Comparison of ENCODE assay signal across 32 mouse cellular contexts in the genomic region with DNA sequence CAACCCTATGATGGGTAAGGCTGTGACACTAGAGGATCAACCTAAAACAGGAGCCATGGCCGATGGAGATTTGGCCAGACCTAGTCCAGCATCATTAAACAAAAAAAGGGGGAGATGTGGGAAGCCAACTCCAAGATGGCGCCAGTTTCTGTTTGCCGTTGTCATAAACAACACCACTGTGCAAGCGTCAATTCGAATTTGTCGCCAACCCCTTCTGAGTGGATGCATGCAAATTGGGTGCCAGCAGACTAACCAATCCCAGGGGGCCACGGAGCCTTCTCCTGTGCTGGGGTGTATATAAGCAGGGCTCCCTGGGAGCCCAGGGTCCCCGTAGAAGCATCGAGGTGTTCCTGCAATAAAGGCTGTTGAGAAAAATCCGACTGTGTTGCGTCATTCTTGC.
"Had no signal": no experiment of that assay in that cellular context is flagged by ENCODE, and none has a peak within 500 bp of the region (broad histone marks: within the 10 kb centered on the region; RNA-seq: fewer than 3 reads in every experiment).

No protein-coding gene starts in this region.

- H3K4me3 ChIP-seq: limb, embryonic 10.5 days; limb, embryonic 12.5 days; limb, embryonic 13.5 days; limb, embryonic 15.5 days; liver, embryonic 12.5 days; liver, embryonic 13.5 days; liver, embryonic 15.5 days; lung, embryonic 15.5 days; megakaryocyte, embryonic 14.5 days; midbrain, embryonic 10.5 days; midbrain, embryonic 12.5 days; midbrain, embryonic 13.5 days; midbrain, embryonic 15.5 days; myocyte; neural tube, embryonic 12.5 days had no signal

- ATAC-seq: liver, embryonic 12.5 days; liver, postnatal 0 days; lung, postnatal 0 days; midbrain, embryonic 13.5 days; midbrain, embryonic 15.5 days; midbrain, embryonic 16.5 days had no signal

- H3K9ac ChIP-seq: limb, embryonic 12.5 days; limb, embryonic 13.5 days; limb, embryonic 15.5 days; liver, embryonic 12.5 days; liver, embryonic 13.5 days; liver, embryonic 14.5 days; liver, embryonic 15.5 days; liver, postnatal 0 days; lung, embryonic 14.5 days; lung, embryonic 15.5 days; midbrain, embryonic 12.5 days; midbrain, embryonic 13.5 days; midbrain, embryonic 15.5 days; neural tube, embryonic 12.5 days had no signal

- DNase-seq: left cerebral cortex, postnatal 4 days; liver; liver, embryonic 13.5 days; liver, postnatal 0 days; lung, adult 18-20 months; lung, adult 2 months; lung, embryonic 14.5 days; lung, postnatal 10 days; lung, postnatal 14 days; lung, postnatal 36 days; lung, postnatal 4 days; midbrain, embryonic 14.5 days had no signal

- H3K27ac ChIP-seq: limb, embryonic 10.5 days; limb, embryonic 12.5 days; limb, embryonic 13.5 days; limb, embryonic 15.5 days; liver, embryonic 12.5 days; liver, embryonic 13.5 days; liver, embryonic 14.5 days; liver, embryonic 15.5 days; lung, embryonic 15.5 days; macrophage; midbrain, embryonic 10.5 days; midbrain, embryonic 12.5 days; midbrain, embryonic 13.5 days; midbrain, embryonic 15.5 days; neural tube, embryonic 12.5 days had no signal

- H3K9me3 ChIP-seq: limb, embryonic 10.5 days; limb, embryonic 12.5 days; limb, embryonic 13.5 days; limb, embryonic 15.5 days; liver, embryonic 12.5 days; liver, embryonic 13.5 days; lung, embryonic 15.5 days; midbrain, embryonic 10.5 days; midbrain, embryonic 12.5 days; midbrain, embryonic 13.5 days; midbrain, embryonic 15.5 days; neural tube, embryonic 12.5 days had no signal

- H3K4me1 ChIP-seq: limb, embryonic 10.5 days; limb, embryonic 12.5 days; limb, embryonic 13.5 days; limb, embryonic 15.5 days; liver, embryonic 12.5 days; liver, embryonic 13.5 days; liver, embryonic 15.5 days; lung, embryonic 15.5 days; megakaryocyte, embryonic 14.5 days; midbrain, embryonic 10.5 days; midbrain, embryonic 12.5 days; midbrain, embryonic 13.5 days; midbrain, embryonic 15.5 days; neural tube, embryonic 12.5 days had no signal

- H3K27me3 ChIP-seq: limb, embryonic 12.5 days; limb, embryonic 13.5 days; limb, embryonic 15.5 days; liver, embryonic 12.5 days; liver, embryonic 13.5 days; liver, embryonic 15.5 days; lung, embryonic 15.5 days; megakaryocyte, embryonic 14.5 days; midbrain, embryonic 12.5 days; midbrain, embryonic 13.5 days; midbrain, embryonic 15.5 days; neural tube, embryonic 12.5 days had no signal

- H3K36me3 ChIP-seq: limb, embryonic 10.5 days; limb, embryonic 12.5 days; limb, embryonic 13.5 days; limb, embryonic 15.5 days; liver, embryonic 12.5 days; liver, embryonic 13.5 days; liver, embryonic 15.5 days; lung, embryonic 15.5 days; midbrain, embryonic 10.5 days; midbrain, embryonic 12.5 days; midbrain, embryonic 13.5 days; midbrain, embryonic 15.5 days; neural tube, embryonic 12.5 days had no signal

- H3K4me2 ChIP-seq: limb, embryonic 12.5 days; limb, embryonic 13.5 days; limb, embryonic 15.5 days; liver, embryonic 11.5 days; liver, embryonic 12.5 days; liver, embryonic 13.5 days; liver, embryonic 15.5 days; lung, embryonic 14.5 days; lung, embryonic 15.5 days; midbrain, embryonic 11.5 days; midbrain, embryonic 12.5 days; midbrain, embryonic 13.5 days; midbrain, embryonic 15.5 days; neural tube, embryonic 12.5 days had no signal
